Mouse (Mus musculus): ENCODE measurements around the gene Acacb. TPM values are rescaled to one million over a fixed set of nuclear protein-coding genes. Genes with fewer than 3 reads are reported as not detected.

Acacb gene
- total and polyA plus RNA-seq, 3 experiments = 0.43 to 2.6 (median 0.76) TPM

- no peak overlapping the region for H3K4me3 ChIP-seq (ENCODE audit: low read depth, low read length)
- no peak for ATAC-seq (ENCODE audit: extremely low read depth, insufficient number of reproducible peaks, low FRiP score, poor library complexity, severe bottlenecking)
- no peaks in the 10 kb centered on the region for H3K9me3 ChIP-seq (replicated peaks)
- H3K36me3 ChIP-seq (replicated peaks) = no peaks in the 10 kb centered on the region
- no peak for TF ChIP-seq POLR2AphosphoS5 (IDR thresholded peaks at IDR 0.05; ENCODE audit: insufficient replicate concordance, low read depth, low read length)
- H3K27me3 ChIP-seq (ENCODE audit: insufficient read depth, low read length) = peaks cover 6% of the 10 kb centered on the region; the same call in 1 of the 2 replicates
- no peak for DNase-seq (ENCODE audit: low spot score)
- H3K4me1 ChIP-seq (ENCODE audit: insufficient read depth, low read depth, low read length) = peaks cover 21% of the 10 kb centered on the region
Measured at GRCm38 (mm10) chr5:114172936-114173335, 26.6 kb downstream of the Acacb start.

DNA sequence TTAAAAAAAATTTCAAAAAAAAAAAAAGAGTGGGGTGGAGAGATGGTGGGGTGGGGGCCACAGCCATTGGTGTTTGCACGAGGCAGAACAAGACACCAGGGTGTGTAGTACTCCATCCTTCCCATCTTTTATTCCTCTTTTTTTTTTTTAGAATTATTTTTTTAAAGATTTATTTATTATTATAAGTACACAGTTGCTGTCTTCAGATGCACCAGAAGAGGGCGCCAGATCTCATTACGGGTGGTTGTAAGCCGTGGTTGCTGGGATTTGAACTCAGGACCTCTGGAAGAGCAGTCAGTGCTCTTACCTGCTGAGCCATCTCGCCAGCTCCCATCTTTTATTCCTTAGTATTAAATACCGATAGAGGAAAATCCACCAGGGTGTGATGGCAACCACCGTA lies 27.1 kb downstream of the Acacb start:
- Histone ChIP-seq H3K36me3 (replicated peaks) (no peaks in the 10 kb centered on the region), H3K4me3 (ENCODE audit: low read depth, low read length) (no peak overlapping the region), H3K4me1 (ENCODE audit: insufficient read depth, low read depth, low read length) (peaks cover 21% of the 10 kb centered on the region), H3K27me3 (ENCODE audit: insufficient read depth, low read length) (peaks cover 6% of the 10 kb centered on the region; the same call in 1 of the 2 replicates), H3K9me3 (replicated peaks) (no peaks in the 10 kb centered on the region; the same call in 1 of the 2 replicates)
- DNase-seq (ENCODE audit: low spot score) (no peak), ATAC-seq (ENCODE audit: extremely low read depth, insufficient number of reproducible peaks, low FRiP score, poor library complexity, severe bottlenecking) (no peak)
- TF ChIP-seq CTCF (IDR thresholded peaks at IDR 0.05; ENCODE audit: low read depth, low read length) (no peak), POLR2AphosphoS5 (IDR thresholded peaks at IDR 0.05; ENCODE audit: insufficient replicate concordance, low read depth, low read length) (no peak), GATA2 (IDR thresholded peaks at IDR 0.05; ENCODE audit: borderline replicate concordance, low read depth, low read length) (no peak), GATA1 (IDR thresholded peaks at IDR 0.05; ENCODE audit: borderline replicate concordance, low read length) (no peak), TAL1 (conservative IDR thresholded peaks at IDR 0.05; ENCODE audit: low read depth, low read length) (no peak)

DNA sequence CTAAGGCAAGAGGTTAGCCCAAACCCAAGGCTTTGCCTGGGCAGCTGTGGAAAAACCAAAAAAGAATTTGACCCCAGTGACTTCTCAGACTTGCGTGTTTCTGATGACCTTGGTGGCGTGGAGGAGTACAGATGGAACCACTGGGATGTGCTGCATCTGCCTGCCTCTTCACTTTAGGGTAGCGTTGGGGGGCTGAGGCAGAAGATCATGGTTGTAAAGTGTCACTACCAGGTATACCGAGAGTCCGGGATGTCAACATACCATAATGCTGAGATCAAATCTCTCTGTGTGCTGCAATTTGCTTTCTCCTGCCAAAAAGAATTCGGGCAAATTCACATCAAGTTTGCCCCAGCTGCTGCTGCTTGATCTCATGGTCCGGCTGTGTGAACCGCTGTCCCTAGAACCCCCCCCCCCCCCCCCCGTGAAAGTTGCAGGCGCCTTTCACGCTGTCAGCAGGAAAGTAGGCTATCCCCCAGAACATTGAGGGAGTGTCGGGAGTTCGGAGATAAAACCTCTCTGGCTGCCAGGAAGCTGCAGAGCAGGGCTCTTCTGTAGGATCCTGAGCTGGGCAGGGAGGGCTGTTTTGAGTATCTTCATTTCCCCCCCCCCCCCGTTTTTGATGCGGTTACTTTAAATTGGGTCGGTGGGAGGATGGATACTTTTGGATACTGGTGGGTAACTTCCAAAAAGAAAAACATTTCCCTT lies 27.7 kb downstream of the Acacb start:
- Histone ChIP-seq H3K27me3 (ENCODE audit: insufficient read depth, low read length) (peaks cover 6% of the 10 kb centered on the region; the same call in 1 of the 2 replicates), H3K4me1 (ENCODE audit: insufficient read depth, low read depth, low read length) (peaks cover 21% of the 10 kb centered on the region), H3K9me3 (replicated peaks) (no peaks in the 10 kb centered on the region; the same call in 1 of the 2 replicates), H3K4me3 (ENCODE audit: low read depth, low read length) (no peak overlapping the region; the same call in 1 of the 2 replicates), H3K36me3 (replicated peaks) (no peaks in the 10 kb centered on the region)
- ATAC-seq (ENCODE audit: extremely low read depth, insufficient number of reproducible peaks, low FRiP score, poor library complexity, severe bottlenecking) = no peak
- no peak for DNase-seq (ENCODE audit: low spot score)
- TF ChIP-seq CTCF (IDR thresholded peaks at IDR 0.05; ENCODE audit: low read depth, low read length) (no peak), GATA1 (IDR thresholded peaks at IDR 0.05; ENCODE audit: borderline replicate concordance, low read length) (no peak), GATA2 (IDR thresholded peaks at IDR 0.05; ENCODE audit: borderline replicate concordance, low read depth, low read length) (no peak), POLR2AphosphoS5 (IDR thresholded peaks at IDR 0.05; ENCODE audit: insufficient replicate concordance, low read depth, low read length) (no peak), TAL1 (conservative IDR thresholded peaks at IDR 0.05; ENCODE audit: low read depth, low read length) (no peak)

GRCm38 (mm10) chr5:114174639-114175038 lies 28.3 kb downstream of the Acacb start:
- no peaks in the 10 kb centered on the region; the same call in 1 of the 2 replicates for H3K9me3 ChIP-seq (replicated peaks)
- ATAC-seq (ENCODE audit: extremely low read depth, insufficient number of reproducible peaks, low FRiP score, poor library complexity, severe bottlenecking) (no peak), DNase-seq (ENCODE audit: low spot score) (no peak)
- H3K36me3 ChIP-seq (replicated peaks) = no peaks in the 10 kb centered on the region
- peaks cover 6% of the 10 kb centered on the region; the same call in 1 of the 2 replicates for H3K27me3 ChIP-seq (ENCODE audit: insufficient read depth, low read length)
- H3K4me3 ChIP-seq (ENCODE audit: low read depth, low read length) = peak overlapping the region; percentile 52; the same call in 1 of the 2 replicates
- TF ChIP-seq POLR2AphosphoS5 (IDR thresholded peaks at IDR 0.05; ENCODE audit: insufficient replicate concordance, low read depth, low read length) (no peak), CTCF (IDR thresholded peaks at IDR 0.05; ENCODE audit: low read depth, low read length) (peak; percentile 21; the same call in 1 of the 2 replicates)
- peaks cover 21% of the 10 kb centered on the region for H3K4me1 ChIP-seq (ENCODE audit: insufficient read depth, low read depth, low read length)

GRCm38 (mm10) chr5:114175596-114176171 lies 29.3 kb downstream of the Acacb start:
- DNase-seq (ENCODE audit: low spot score) (peak; percentile 95), ATAC-seq (ENCODE audit: extremely low read depth, insufficient number of reproducible peaks, low FRiP score, poor library complexity, severe bottlenecking) (peak; percentile 100)
- H3K4me3 ChIP-seq (ENCODE audit: low read depth, low read length) = peak overlapping the region; percentile 83
- TF ChIP-seq GATA2 (IDR thresholded peaks at IDR 0.05; ENCODE audit: borderline replicate concordance, low read depth, low read length) = no peak
- no peak for TF ChIP-seq POLR2AphosphoS5 (IDR thresholded peaks at IDR 0.05; ENCODE audit: insufficient replicate concordance, low read depth, low read length)
- TF ChIP-seq GATA1 (IDR thresholded peaks at IDR 0.05; ENCODE audit: borderline replicate concordance, low read length) = no peak
- TF ChIP-seq TAL1 (conservative IDR thresholded peaks at IDR 0.05; ENCODE audit: low read depth, low read length) = no peak
- no peak for TF ChIP-seq CTCF (IDR thresholded peaks at IDR 0.05; ENCODE audit: low read depth, low read length)
- H3K36me3 ChIP-seq (replicated peaks) = no peaks in the 10 kb centered on the region
- 0 out of 2 replicates have a peak, but pooled peaks cover 2% of the 10 kb centered on the region for H3K27me3 ChIP-seq (ENCODE audit: insufficient read depth, low read length)
- H3K4me1 ChIP-seq (ENCODE audit: insufficient read depth, low read depth, low read length) = peaks cover 21% of the 10 kb centered on the region
- no peaks in the 10 kb centered on the region; the same call in 1 of the 2 replicates for H3K9me3 ChIP-seq (replicated peaks)

- H3K27me3 ChIP-seq (ENCODE audit: insufficient read depth, low read length) = 0 out of 2 replicates have a peak, but pooled peaks cover under 1% of the 10 kb centered on the region
- TF ChIP-seq GATA2 (IDR thresholded peaks at IDR 0.05; ENCODE audit: borderline replicate concordance, low read depth, low read length) (no peak), CTCF (IDR thresholded peaks at IDR 0.05; ENCODE audit: low read depth, low read length) (no peak)
- H3K9me3 ChIP-seq (replicated peaks) = no peaks in the 10 kb centered on the region; the same call in 1 of the 2 replicates
- H3K36me3 ChIP-seq (replicated peaks) = no peaks in the 10 kb centered on the region
- ATAC-seq (ENCODE audit: extremely low read depth, insufficient number of reproducible peaks, low FRiP score, poor library complexity, severe bottlenecking) = no peak
- H3K4me3 ChIP-seq (ENCODE audit: low read depth, low read length) = peak overlapping the region; percentile 83
- DNase-seq (ENCODE audit: low spot score) = no peak
- peaks cover 23% of the 10 kb centered on the region for H3K4me1 ChIP-seq (ENCODE audit: insufficient read depth, low read depth, low read length)
Measured at GRCm38 (mm10) chr5:114176548-114177400, 30.4 kb downstream of the Acacb start.

All from G1E (cell line).